11 mouse cellular contexts compared by ENCODE assay signal in genomic region chr6:17559657-17560056, GRCm38 (mm10).
A peak's percentile ranks its signal among the peaks of the same experiment; 100 is the strongest.
DNase-seq lines count a peak whose midpoint lies in the region.
"Had no signal": no experiment of that assay in that cellular context is flagged by ENCODE, and none has a peak within 500 bp of the region (broad histone marks: within the 10 kb centered on the region; RNA-seq: fewer than 3 reads in every experiment).

No protein-coding gene starts in this region.

- intact Hi-C loops in left cerebral cortex, postnatal 10 days (cut with DNase I): no loop called here

- DNase-seq in heart, adult 11 months: peak; percentile 70
- no peak for DNase-seq in heart, adult 9 months (ENCODE audit: low spot score in 2 of 2)
- peak; percentile 16 for DNase-seq in urinary bladder, postnatal 14 days (ENCODE audit: low spot score)
- DNase-seq in urinary bladder, adult 2 months (ENCODE audit: low spot score): no peak
- DNase-seq in kidney, postnatal 25 days: peak; percentile 43 to 67
- DNase-seq in left cerebral cortex, postnatal 10 days (ENCODE audit: extremely low spot score in 1 of 2, low spot score in 2 of 2): no peak
- no peak for DNase-seq in B cell, adult 2 months
- no peak for DNase-seq in layer of hippocampus, postnatal 25 days (ENCODE audit: extremely low spot score in 1 of 2, low spot score in 1 of 2)
- DNase-seq: cerebellum, postnatal 36 days; lung, postnatal 36 days; spleen, adult 18-20 months had no signal

Comparison
In these comparisons a context has a peak if more than half of its experiments do, and no peak if none do; other contexts are left out.
1. DNase-seq: peak in heart, adult 11 months (single experiment), urinary bladder, postnatal 14 days (single experiment) and kidney, postnatal 25 days (2 of 2); none in heart, adult 9 months (0 of 2), urinary bladder, adult 2 months (single experiment), left cerebral cortex, postnatal 10 days (0 of 2), B cell, adult 2 months (0 of 2) and layer of hippocampus, postnatal 25 days (0 of 2).